Mouse (Mus musculus): ENCODE measurements around the gene Fto.

DNA sequence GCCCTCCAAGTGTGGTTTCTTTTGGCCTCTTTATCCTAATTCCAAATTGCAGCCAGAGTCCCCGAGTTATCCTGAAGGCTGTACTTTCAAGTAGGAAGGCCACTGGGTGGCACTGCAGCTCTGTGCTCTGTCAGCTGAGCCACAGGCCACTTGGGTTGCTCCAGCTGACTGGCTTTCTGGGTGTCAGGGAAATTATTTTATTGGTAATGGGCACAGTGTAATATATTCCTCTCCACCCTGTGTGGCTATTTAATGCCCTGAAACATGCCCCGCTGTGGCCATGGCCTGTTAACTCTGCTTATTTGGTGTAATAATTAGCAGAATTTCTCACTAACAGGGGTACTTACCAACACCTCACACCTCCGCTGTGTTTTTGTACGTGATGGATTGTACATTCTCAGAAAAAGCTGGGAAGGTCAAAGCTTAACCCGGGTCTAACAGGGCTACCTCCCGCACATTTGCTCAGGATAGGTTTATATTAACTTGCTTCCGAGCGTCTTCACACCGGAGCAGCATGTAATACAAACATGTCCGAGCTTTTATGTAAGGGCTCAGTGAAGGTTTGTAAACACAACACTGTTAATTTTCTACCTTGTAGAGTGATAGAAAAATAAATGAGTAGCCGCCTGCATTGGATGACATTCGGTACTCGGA lies 65.6 kb downstream of the Fto start:
- TF ChIP-seq GABPA (IDR thresholded peaks at IDR 0.05; ENCODE audit: insufficient replicate concordance, low read depth, low read length) = no peak
- no peak for TF ChIP-seq HCFC1 (IDR thresholded peaks at IDR 0.05; ENCODE audit: low read depth, low read length)
- peak in 1 of 2 experiments; percentile 70; a peak in 2 of 4 replicates for TF ChIP-seq CTCF (conservative IDR thresholded peaks at IDR 0.05 in 1 of 2, IDR thresholded peaks at IDR 0.05 in 1 of 2; ENCODE audit: low read depth in 2 of 2, low read length in 2 of 2)
- TF ChIP-seq E2F4 (IDR thresholded peaks at IDR 0.05; ENCODE audit: insufficient replicate concordance, low read depth, low read length) = no peak
- TF ChIP-seq POLR2AphosphoS2 (IDR thresholded peaks at IDR 0.05; ENCODE audit: low read depth, low read length) = no peak
- TF ChIP-seq MAFK (IDR thresholded peaks at IDR 0.05; ENCODE audit: insufficient replicate concordance, low read length) = no peak
- TF ChIP-seq POLR2A (IDR thresholded peaks at IDR 0.05; ENCODE audit: low read depth, low read length) = no peak
- no peak for TF ChIP-seq SIN3A (IDR thresholded peaks at IDR 0.05; ENCODE audit: low read length)
- no peak for TF ChIP-seq EP300 (IDR thresholded peaks at IDR 0.05; ENCODE audit: low read length)
- peak; percentile 61 for TF ChIP-seq SMC3 (IDR thresholded peaks at IDR 0.05; ENCODE audit: low read depth, low read length)
- TF ChIP-seq IRF4 (IDR thresholded peaks at IDR 0.05; ENCODE audit: low read depth, low read length) = no peak
- no peak for TF ChIP-seq UBTF (IDR thresholded peaks at IDR 0.05; ENCODE audit: low read depth, low read length)

All from CH12.LX (cell line).